In genomic region chr8:79286424-79286823, GRCm38 (mm10) we compare ENCODE assay signal across 29 mouse cellular contexts. TPM values are rescaled to one million over a fixed set of nuclear protein-coding genes. Genes with fewer than 3 reads are reported as not detected.
"Had no signal": no experiment of that assay in that cellular context is flagged by ENCODE, and none has a peak within 500 bp of the region (broad histone marks: within the 10 kb centered on the region; RNA-seq: fewer than 3 reads in every experiment).

No protein-coding gene starts in this region.

- H3K4me1 ChIP-seq: limb, embryonic 12.5 days; limb, embryonic 15.5 days; lung, embryonic 15.5 days; stomach, embryonic 15.5 days had no signal

- H3K27ac ChIP-seq: limb, embryonic 12.5 days; limb, embryonic 15.5 days; liver, embryonic 14.5 days; lung, embryonic 15.5 days; stomach, embryonic 15.5 days had no signal

- DNase-seq: kidney, adult 9 months; kidney, postnatal 14 days; kidney, postnatal 4 days; left cerebral cortex, postnatal 4 days; liver, postnatal 0 days; lung, postnatal 10 days; lung, postnatal 36 days; midbrain, embryonic 14.5 days; right cerebral cortex, adult 18-20 months; right cerebral cortex, postnatal 25 days; spleen, adult 18-20 months; thymus, adult 18-20 months; thymus, postnatal 36 days had no signal

- H3K4me3 ChIP-seq: limb, embryonic 12.5 days; limb, embryonic 15.5 days; lung, embryonic 15.5 days; myocyte; stomach, embryonic 15.5 days had no signal

- H3K27me3 ChIP-seq: limb, embryonic 12.5 days; limb, embryonic 15.5 days; lung, embryonic 15.5 days; stomach, embryonic 15.5 days had no signal

- H3K9ac ChIP-seq: limb, embryonic 12.5 days; limb, embryonic 15.5 days; liver, embryonic 14.5 days; liver, postnatal 0 days; lung, embryonic 15.5 days; stomach, embryonic 15.5 days had no signal

- H3K9me3 ChIP-seq: limb, embryonic 12.5 days; limb, embryonic 15.5 days; lung, embryonic 15.5 days; stomach, embryonic 15.5 days had no signal

- H3K36me3 ChIP-seq: limb, embryonic 12.5 days; lung, embryonic 15.5 days; stomach, embryonic 15.5 days had no signal

- ATAC-seq: liver, postnatal 0 days had no signal

RNA-seq across cellular contexts. Expression of gene 1700011L22Rik, which starts 38.1 kb away (rescaled TPM):
- total RNA-seq: layer of hippocampus, adult 18-20 months; layer of hippocampus, postnatal 14 days; left cerebral cortex, adult 8-10 months; left cerebral cortex, postnatal 14 days; left cerebral cortex, postnatal 4 days; monocyte, adult 5-6 weeks had no signal
- polyA plus RNA-seq: kidney, embryonic 16.5 days; limb, embryonic 12.5 days; limb, embryonic 15.5 days; liver, embryonic 11.5 days; liver, embryonic 14.5 days; liver, postnatal 0 days; lung, embryonic 15.5 days; midbrain, embryonic 11.5 days; midbrain, embryonic 14.5 days; myocyte; neural tube, embryonic 11.5 days; neural tube, embryonic 14.5 days; stomach, embryonic 15.5 days had no signal
